Mouse (Mus musculus): ENCODE results near the gene Wnt7b. TPM values are rescaled to one million over a fixed set of nuclear protein-coding genes. Genes with fewer than 3 reads are reported as not detected.

Wnt7b gene
- polyA plus RNA-seq, 1 experiment from 2014 or later = 0.18 TPM

DNA sequence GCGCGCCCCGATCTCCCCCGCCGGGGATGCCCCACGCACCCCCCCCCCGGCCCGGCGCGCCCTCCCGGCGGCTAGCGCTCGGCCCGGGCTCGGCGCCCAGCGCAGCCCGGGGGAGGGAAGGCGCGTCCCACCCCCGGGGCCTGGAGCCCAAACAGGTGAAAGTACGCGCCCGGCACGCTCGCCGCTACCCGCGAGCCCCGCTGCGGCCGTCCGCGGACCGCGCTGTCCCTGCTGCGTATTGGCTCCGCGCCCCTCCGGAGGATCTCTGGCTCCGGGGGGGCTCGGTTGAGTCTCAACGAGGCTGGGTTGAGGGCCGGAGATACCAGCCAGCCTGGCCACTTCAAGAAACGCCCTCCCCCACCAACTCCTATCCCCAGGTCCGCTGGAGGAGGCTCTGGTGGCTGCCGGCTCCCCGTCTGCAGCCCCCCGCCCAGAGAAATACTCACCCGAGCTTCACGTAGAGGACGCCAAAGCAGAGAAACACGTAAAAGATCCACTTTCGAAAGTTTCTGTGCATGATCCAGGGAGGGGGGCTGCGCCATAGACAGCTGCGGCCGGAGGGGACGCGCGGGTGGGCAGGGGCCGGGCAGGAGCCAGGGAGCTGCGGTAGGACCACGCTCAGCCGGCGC, 1.2 kb downstream of the Wnt7b start:
- Histone ChIP-seq H3K36me3 (replicated peaks) (no peaks in the 10 kb centered on the region), H3K9ac (no peak overlapping the region), H3K9me3 (replicated peaks) (no peaks in the 10 kb centered on the region), H3K4me1 (replicated peaks) (0 out of 2 replicates have a peak, but pooled peaks cover 2% of the 10 kb centered on the region), H3K4me2 (peak overlapping the region; percentile 58), H3K27me3 (peaks cover 97% of the 10 kb centered on the region), H3K4me3 (replicated peaks) (peak overlapping the region; percentile 36), H3K27ac (replicated peaks) (no peak overlapping the region)
- 2% methylated on average over 47 of the region's 66 CpGs for WGBS (ENCODE audit: insufficient replicate concordance)
- ATAC-seq (ENCODE audit: insufficient read depth) = no peak

GRCm38 (mm10) chr15:85580483-85580882, 1.8 kb downstream of the Wnt7b start:
- no peaks in the 10 kb centered on the region for H3K36me3 ChIP-seq (replicated peaks)
- H3K4me2 ChIP-seq = peak overlapping the region; percentile 58
- H3K4me1 ChIP-seq (replicated peaks) = 0 out of 2 replicates have a peak, but pooled peaks cover 2% of the 10 kb centered on the region
- WGBS (ENCODE audit: insufficient replicate concordance) = 1% methylated on average over 47 of the region's 47 CpGs
- no peaks in the 10 kb centered on the region for H3K9me3 ChIP-seq (replicated peaks)
- peak overlapping the region; percentile 36 for H3K4me3 ChIP-seq (replicated peaks)
- no peak overlapping the region for H3K9ac ChIP-seq
- peaks cover 97% of the 10 kb centered on the region for H3K27me3 ChIP-seq
- H3K27ac ChIP-seq (replicated peaks) = no peak overlapping the region
- no peak for ATAC-seq (ENCODE audit: insufficient read depth)

DNA sequence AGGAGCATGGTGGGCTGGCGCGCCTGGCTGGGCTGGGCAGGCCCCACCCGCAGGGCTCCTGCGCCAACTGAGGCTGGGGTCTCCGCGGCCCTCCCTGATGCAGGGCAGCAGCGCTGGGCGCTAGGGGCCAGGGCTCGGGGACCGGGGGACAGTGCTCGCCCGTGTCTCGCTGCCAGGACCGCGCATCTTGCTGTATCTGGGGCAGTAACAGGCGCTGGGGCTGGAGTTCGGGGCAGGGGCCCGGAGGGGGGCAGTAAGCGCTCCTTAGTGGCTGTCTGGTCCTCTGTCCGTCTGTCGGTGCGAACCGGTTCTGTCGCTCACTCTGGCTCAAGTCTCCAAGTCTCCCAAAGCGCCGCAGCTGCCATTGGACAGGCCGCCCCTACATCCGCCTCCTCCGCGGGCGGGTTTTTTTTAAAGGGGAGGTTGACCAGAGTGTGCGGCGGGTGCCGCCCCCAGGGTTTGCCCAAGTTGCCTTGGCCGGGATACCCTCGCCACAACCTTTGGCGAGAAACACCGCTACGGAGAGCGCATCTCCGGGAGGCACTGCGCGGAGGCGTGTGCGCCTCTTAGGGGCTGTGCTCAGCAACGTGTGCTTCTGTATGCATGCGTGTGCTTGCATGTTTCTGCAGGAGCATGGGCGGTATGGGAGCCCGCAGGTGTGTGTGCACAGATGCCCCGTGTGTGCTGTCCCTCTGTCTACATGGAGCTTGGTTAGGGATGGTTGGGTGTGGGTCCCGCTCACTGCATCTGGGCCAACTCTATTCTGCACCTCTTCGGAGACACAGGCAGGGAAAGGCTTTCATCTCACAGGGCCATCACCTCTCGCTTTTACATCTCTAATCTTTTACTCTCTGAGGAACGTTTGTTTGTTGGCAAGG, 4.5 kb downstream of the Wnt7b start:
- WGBS (ENCODE audit: insufficient replicate concordance) = 3% methylated on average over 54 of the region's 54 CpGs
- peaks cover 99% of the 10 kb centered on the region for H3K27me3 ChIP-seq
- H3K4me2 ChIP-seq = no peak overlapping the region
- no peak overlapping the region for H3K4me3 ChIP-seq (replicated peaks)
- no peak overlapping the region for H3K9ac ChIP-seq
- no peaks in the 10 kb centered on the region for H3K36me3 ChIP-seq (replicated peaks)
- 0 out of 2 replicates have a peak, but pooled peaks cover 2% of the 10 kb centered on the region for H3K4me1 ChIP-seq (replicated peaks)
- ATAC-seq (ENCODE audit: insufficient read depth) = no peak
- no peak overlapping the region for H3K27ac ChIP-seq (replicated peaks)
- no peaks in the 10 kb centered on the region for H3K9me3 ChIP-seq (replicated peaks)

DNA sequence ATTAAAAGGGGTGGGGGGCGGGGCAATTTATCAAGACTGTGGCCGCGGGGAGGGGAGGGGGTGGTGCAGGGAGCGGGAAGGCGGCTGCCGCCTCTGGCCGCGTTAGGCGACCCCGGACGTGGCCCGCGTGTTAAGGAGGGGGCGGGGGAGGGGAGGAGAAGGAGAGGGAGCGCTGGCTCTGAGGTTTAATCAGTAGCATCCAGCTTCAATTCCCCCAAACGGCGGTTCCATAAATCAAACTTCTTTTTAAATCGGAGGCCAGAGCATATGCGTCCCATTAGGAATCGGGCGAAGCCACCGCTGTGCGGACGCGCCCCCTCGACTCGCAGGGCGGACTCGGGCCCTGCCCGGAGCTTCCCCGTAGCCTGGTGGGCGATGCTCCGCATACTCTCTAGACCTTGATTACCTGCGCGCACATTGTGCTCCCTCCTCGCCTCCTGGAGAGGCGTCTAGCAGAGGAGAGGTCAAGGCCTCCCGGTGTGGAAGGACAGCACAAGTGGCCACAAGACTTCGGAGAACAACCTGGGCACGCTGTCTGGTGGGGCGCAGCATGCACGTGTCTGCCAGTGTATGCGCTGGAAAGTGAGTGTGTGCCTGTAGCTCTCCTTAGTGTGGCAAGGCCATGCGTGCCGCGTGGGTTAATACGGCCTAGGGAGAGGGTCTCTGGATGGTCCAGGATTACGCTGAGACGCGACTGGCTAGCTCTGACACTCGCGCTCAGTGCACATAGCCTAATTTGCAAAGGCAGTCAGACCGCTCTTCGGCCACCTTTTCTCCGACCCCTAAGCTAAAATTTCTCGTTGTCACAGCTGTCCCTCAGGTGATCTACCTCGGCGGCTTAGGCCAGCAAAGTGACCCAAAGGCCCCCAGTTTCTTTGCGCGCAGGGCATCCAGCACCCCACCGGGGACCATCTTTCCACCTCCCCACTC, 5.5 kb downstream of the Wnt7b start:
- H3K4me1 ChIP-seq (replicated peaks) = 0 out of 2 replicates have a peak, but pooled peaks cover 2% of the 10 kb centered on the region
- no peak for ATAC-seq (ENCODE audit: insufficient read depth)
- no peaks in the 10 kb centered on the region for H3K9me3 ChIP-seq (replicated peaks)
- no peak overlapping the region for H3K27ac ChIP-seq (replicated peaks)
- no peak overlapping the region for H3K4me3 ChIP-seq (replicated peaks)
- H3K36me3 ChIP-seq (replicated peaks) = no peaks in the 10 kb centered on the region
- H3K27me3 ChIP-seq = peaks cover 91% of the 10 kb centered on the region
- WGBS (ENCODE audit: insufficient replicate concordance) = 2% methylated on average over 60 of the region's 61 CpGs
- H3K4me2 ChIP-seq = no peak overlapping the region
- no peak overlapping the region for H3K9ac ChIP-seq

DNA sequence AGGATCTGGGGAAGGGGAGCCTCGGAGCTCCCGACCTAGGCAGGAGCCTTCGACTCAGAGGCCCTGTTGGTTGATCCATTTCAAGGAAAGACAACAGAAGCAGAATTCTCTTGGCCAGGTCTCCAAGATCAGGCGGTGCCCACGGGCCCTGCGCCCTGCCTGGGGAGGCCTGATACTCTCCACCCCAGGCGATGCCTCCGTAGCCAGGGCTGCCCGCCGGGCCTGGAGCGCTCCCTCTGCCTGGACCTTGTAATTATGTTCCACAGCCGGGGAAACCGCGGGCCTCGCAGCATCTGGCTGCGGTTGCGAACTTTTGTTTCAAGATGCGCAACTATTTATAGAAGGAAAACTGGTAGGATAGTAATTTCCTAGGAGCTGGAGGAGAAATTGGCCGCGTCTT, 6.2 kb downstream of the Wnt7b start:
- Histone ChIP-seq H3K27me3 (peaks cover 85% of the 10 kb centered on the region), H3K27ac (replicated peaks) (no peak overlapping the region), H3K9ac (no peak overlapping the region), H3K4me2 (no peak overlapping the region), H3K4me1 (replicated peaks) (0 out of 2 replicates have a peak, but pooled peaks cover 2% of the 10 kb centered on the region), H3K36me3 (replicated peaks) (no peaks in the 10 kb centered on the region), H3K9me3 (replicated peaks) (no peaks in the 10 kb centered on the region), H3K4me3 (replicated peaks) (no peak overlapping the region)
- no peak for ATAC-seq (ENCODE audit: insufficient read depth)
- 2% methylated on average over 20 of the region's 20 CpGs for WGBS (ENCODE audit: insufficient replicate concordance)

GRCm38 (mm10) chr15:85574558-85574957, 7.7 kb downstream of the Wnt7b start:
- no peak for ATAC-seq (ENCODE audit: insufficient read depth)
- Histone ChIP-seq H3K27me3 (peaks cover 69% of the 10 kb centered on the region), H3K4me2 (no peak overlapping the region), H3K9me3 (replicated peaks) (no peaks in the 10 kb centered on the region), H3K4me1 (replicated peaks) (no peaks in the 10 kb centered on the region), H3K4me3 (replicated peaks) (no peak overlapping the region), H3K27ac (replicated peaks) (no peak overlapping the region), H3K36me3 (replicated peaks) (no peaks in the 10 kb centered on the region), H3K9ac (no peak overlapping the region)
- 49% methylated on average over 8 of the region's 8 CpGs for WGBS (ENCODE audit: insufficient replicate concordance)

- ATAC-seq (ENCODE audit: insufficient read depth) = no peak
- no peak overlapping the region for H3K4me3 ChIP-seq (replicated peaks)
- H3K27ac ChIP-seq (replicated peaks) = no peak overlapping the region
- H3K9me3 ChIP-seq (replicated peaks) = no peaks in the 10 kb centered on the region
- H3K27me3 ChIP-seq = peaks cover 65% of the 10 kb centered on the region
- no peak overlapping the region for H3K9ac ChIP-seq
- 35% methylated on average over 5 of the region's 5 CpGs for WGBS (ENCODE audit: insufficient replicate concordance)
- no peaks in the 10 kb centered on the region for H3K36me3 ChIP-seq (replicated peaks)
- H3K4me2 ChIP-seq = no peak overlapping the region
- H3K4me1 ChIP-seq (replicated peaks) = no peaks in the 10 kb centered on the region
Measured at GRCm38 (mm10) chr15:85574086-85574485, 8.2 kb downstream of the Wnt7b start.

GRCm38 (mm10) chr15:85572619-85573254, 9.5 kb downstream of the Wnt7b start:
- Histone ChIP-seq H3K9ac (no peak overlapping the region), H3K27me3 (peaks cover 51% of the 10 kb centered on the region), H3K4me1 (replicated peaks) (no peaks in the 10 kb centered on the region), H3K27ac (replicated peaks) (no peak overlapping the region), H3K4me3 (replicated peaks) (no peak overlapping the region), H3K4me2 (no peak overlapping the region), H3K9me3 (replicated peaks) (no peaks in the 10 kb centered on the region), H3K36me3 (replicated peaks) (no peaks in the 10 kb centered on the region)
- 54% methylated on average over 8 of the region's 8 CpGs for WGBS (ENCODE audit: insufficient replicate concordance)
- ATAC-seq (ENCODE audit: insufficient read depth) = no peak

GRCm38 (mm10) chr15:85569995-85570734, 12.1 kb downstream of the Wnt7b start:
- Histone ChIP-seq H3K27me3 (peaks cover 25% of the 10 kb centered on the region), H3K4me2 (no peak overlapping the region), H3K9ac (no peak overlapping the region), H3K27ac (replicated peaks) (no peak overlapping the region), H3K4me1 (replicated peaks) (no peaks in the 10 kb centered on the region), H3K9me3 (replicated peaks) (no peaks in the 10 kb centered on the region), H3K4me3 (replicated peaks) (no peak overlapping the region), H3K36me3 (replicated peaks) (no peaks in the 10 kb centered on the region)
- 29% methylated on average over 8 of the region's 8 CpGs for WGBS (ENCODE audit: insufficient replicate concordance)
- ATAC-seq (ENCODE audit: insufficient read depth) = no peak

- no peaks in the 10 kb centered on the region for H3K9me3 ChIP-seq (replicated peaks)
- H3K4me3 ChIP-seq (replicated peaks) = no peak overlapping the region
- no peak overlapping the region for H3K9ac ChIP-seq
- H3K27me3 ChIP-seq = peaks cover 16% of the 10 kb centered on the region
- 55% methylated on average over 2 of the region's 2 CpGs for WGBS (ENCODE audit: insufficient replicate concordance)
- no peak overlapping the region for H3K4me2 ChIP-seq
- no peaks in the 10 kb centered on the region for H3K4me1 ChIP-seq (replicated peaks)
- no peak for ATAC-seq (ENCODE audit: insufficient read depth)
- no peak overlapping the region for H3K27ac ChIP-seq (replicated peaks)
- no peaks in the 10 kb centered on the region for H3K36me3 ChIP-seq (replicated peaks)
Measured at GRCm38 (mm10) chr15:85569167-85569797, 13.0 kb downstream of the Wnt7b start.
